Mouse (Mus musculus): ENCODE results near the gene Dnah14.

Dnah14 gene

DNA sequence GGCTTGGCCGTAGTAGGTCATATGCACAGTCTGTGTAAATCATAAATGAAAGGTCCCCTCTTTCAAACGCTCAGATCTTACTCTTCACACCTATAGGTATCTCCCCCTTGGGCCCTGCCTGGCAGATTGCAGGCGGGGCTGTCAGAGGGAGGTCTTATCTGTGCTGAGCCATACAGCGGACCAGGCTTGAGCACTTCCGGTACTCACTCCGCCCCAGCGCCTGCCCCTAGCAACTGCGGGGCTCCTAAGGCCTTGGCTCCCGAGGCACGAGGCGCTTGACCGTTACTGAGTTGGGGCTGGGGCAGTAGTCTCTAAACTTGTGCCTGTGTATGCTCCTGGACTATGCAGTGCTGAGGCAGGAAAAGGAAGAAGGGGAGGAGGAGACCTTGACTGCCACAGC, at the start of gene Dnah14:
Gene Dnah14 (plus strand): TSS at position 238 of the 400 bp plus-strand sequence.
- no peak for DNase-seq (ENCODE audit: low read depth, low spot score)

DNA sequence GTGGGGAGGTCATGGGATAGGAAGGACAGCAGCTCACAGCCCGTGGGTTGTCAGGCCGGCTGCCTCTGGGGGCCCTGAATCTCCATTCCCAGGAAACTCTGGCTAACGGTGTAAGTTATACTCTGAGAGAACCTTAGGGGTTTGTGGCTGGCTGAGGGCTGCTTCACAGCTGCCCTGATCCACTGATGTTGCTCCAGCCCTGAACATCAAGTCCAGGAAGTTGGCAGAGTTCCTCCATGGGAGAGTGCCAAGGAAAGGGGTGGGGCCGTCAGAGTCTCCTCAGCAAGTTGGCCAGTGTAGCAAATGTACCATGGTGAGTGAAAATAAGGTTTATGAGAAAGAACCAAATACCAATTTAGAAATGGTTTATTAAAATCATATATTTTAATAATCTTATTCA, 47.0 kb upstream of the Dnah14 start:
- DNase-seq (ENCODE audit: low read depth, low spot score): no peak

DNA sequence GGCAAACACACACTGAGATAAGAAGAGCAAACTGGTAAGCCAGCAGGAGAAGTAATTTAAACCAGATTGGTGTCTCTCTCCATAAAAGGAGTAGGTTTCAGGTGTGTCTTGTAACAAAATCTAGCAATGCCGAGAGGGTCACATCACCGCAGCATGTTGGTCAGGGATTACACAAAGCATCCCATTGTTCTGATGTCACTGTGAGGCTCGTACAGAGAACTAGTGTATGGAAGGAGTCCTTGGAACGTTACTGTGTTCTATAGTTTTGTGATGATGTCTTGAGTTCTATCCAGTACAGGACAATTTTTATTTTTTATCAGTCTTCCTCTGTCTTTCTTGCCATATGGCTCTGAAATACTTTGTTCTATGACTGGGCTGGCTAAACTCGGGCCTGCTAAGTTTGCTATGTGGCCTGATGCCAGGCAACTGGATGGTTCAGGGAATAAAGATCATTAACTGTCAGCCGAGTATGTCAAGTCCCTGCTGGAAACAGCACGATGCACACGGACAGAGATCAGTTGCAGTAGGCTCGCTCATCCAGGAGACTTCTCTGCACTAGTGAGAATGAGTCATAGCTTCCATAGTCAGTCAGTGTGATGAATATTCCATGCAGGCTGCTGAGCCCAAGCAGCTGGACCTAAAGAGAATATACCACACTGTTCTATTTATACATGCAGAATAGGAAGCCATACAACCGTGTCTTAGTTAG, 41.0 kb upstream of the Dnah14 start:
- DNase-seq (ENCODE audit: low read depth, low spot score): no peak

DNA sequence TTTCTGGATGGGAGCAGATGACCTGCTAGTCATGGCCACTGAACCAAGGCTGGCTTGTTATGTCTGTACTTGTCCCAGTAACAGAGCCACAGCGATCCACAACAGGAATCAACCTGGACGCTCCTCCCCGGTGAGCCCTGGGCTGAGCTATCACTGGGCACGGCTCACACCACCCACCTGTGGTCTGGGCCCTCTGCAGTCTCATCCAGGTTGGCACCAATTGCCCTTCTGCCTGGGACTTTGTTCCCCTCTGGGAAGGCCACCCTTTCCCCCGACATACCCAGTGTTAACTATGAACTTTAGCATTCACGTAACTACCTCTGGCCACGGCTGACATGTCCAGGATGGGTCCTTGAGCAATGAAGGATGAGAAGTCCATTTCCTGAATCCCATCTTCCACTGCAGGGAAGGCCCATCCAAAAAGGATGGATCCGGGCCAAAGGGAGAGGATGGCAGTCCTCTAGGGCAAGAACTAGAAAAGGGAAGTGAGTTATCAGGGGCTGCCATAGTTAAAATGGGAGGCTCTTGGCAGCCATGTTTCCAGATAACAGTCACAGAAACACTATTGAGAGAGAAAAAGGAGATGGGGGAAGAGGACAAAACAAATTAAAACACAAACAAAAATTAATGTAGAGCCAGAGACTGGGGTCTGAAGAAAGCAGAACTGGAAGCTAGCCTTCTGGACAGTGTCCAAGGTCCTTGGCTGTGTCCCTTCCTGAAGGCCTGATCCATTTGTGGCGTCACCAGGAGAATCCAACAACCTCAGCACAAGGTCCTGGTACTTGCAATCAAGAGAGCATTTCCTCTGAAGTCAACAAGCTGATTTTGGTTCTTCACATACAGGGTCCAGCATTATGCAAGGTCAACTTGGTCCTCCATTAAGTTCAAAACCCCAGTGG, 38.5 kb upstream of the Dnah14 start:
- no peak for DNase-seq (ENCODE audit: low read depth, low spot score)

DNA sequence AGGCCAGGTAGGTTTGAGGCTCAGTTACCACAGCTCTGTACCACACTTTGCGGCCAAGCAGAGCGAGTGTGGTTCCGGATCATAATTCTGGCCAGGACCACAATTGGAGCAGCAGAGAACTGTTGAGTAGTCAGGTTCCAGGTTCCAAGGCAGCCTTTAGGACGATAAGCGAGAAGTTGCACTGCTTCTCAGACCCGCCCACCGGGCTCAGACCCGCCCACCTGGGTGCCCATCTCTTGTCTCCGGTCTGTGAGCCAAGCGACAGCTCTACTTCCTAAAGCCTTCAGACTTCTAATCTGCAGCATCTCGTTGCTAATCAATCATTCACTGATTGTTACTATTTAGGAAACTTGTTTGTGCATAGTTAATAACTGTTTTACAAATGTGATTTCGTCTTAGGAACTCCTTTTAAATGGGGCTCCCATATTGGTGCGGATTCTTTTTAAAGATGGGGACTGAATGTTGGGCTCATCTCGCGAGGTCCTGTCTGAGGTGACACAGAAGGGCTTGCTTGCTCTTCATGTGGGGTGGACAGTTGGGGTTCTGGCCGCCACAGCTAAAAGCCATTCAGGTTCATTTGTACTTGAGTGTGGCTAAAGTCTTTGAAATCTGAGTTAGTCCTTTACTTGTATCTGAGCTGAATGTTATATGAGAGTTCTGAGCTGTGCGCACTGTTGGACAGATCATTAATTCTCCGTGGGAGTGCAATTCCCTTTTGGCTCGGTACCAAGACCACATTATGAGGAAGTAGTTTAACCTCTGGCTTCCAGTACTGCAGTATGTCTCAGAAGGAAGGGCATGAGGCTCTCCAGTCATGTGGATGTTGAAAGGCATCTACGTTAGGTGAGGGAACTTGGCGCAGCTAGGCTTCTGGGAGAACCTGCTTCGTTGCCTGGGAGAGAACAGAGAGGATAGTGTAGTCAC, 36.3 kb upstream of the Dnah14 start:
- no peak for DNase-seq (ENCODE audit: low read depth, low spot score)

DNA sequence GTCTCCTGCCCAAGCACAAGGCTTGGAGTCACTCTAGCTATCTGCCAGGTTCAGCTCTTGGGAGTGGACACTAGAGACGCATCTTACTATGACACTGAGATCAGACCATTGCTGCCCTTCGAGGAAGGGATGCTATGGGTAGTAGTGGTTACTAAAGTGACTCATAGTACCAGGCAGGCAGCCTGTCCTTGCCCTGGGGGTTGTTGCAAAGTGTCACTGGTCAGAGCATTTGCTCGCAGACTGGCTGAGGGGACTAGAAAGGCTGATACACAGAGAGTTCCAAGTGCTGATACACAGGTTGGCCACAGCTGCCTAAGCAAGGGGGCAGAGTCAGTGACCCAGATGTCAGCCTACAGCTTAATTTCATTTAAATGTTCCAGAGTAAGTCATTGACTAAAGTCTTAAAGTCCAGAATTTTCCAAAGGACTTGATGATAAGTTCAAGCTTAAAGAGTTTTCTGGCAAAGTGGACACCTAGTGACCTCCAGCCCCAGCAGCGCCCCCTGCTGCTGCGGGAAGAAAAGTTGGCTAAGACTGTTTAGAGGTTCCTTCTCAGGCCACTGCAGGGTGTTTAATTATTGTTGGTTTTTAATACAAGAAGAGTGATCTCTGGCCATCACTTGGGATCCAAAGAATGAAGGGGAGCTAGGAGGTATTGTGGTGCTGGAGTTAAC, 32.5 kb upstream of the Dnah14 start:
- no peak for DNase-seq (ENCODE audit: low read depth, low spot score)

DNA sequence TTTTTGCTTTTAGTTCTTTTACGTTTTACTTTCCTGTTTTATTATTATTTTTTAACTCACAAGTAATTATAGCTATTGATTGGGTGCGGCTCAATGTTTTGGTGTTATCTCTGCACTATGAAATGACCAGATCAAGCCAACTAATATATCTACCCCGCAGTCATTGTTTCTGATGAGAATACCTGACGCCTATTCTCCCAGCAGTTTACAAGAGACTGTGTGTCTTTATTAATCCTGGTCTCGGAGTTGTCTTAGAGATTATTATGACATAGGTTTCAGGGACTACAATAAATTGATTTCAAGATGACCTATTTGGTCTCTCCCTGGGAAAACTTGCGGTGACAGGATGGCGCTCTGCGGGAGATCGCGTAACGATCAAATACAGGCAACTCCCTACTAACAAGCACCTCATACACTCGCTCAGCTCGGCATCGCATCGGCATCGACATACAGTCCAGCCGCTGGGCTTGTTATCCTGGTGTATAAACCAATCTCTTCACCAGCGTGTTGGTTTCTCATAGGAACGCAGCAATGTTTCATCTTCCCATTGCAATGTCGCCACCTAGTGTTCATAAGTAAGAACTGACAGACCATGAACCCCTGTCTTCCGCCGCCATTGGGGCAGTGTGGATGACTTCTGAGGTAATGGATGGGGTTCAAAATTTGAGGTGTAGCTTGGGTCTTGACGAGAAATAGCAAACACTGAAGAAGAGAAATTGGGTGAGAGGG, 31.2 kb upstream of the Dnah14 start:
- peak; percentile 66 for DNase-seq (ENCODE audit: low read depth, low spot score)

DNA sequence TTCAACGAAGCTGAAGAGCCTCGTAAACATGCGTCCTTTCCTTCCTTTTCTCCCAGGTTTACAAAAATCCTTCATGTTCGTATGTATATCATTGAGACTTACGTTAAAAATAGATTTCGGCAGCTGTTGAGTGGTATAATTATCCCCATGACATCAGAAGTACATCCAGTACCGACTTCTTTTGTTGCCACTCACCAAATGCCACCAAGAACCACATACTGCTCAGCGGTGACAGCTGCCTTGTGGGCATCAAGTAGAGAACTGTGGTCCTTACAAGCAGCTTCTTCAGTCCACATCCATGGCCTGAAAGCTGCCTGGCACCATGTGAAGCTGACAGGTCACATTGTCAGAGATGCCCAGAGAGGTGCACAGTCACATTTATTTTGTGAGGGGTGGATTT, 26.4 kb upstream of the Dnah14 start:
- DNase-seq (ENCODE audit: low read depth, low spot score): no peak

DNA sequence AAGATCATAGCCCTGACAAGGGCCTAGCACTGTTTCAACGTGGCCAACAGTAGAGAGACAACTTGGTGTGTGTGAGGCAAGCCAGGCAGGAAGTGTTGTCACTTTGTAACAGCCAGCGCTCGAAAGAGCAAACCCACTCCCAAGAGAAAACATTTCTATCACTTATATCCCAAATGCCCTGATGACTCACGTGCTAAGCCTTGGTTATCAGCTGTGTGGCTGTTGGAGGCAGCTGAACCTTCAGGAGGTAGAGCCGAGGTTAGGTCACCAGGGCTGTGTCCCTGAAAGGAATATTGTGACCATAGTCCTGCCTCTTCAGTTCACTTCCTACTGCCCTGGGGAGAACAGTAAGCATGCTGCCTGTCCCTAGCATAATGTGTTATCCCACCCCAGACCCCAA, 25.5 kb upstream of the Dnah14 start:
- DNase-seq (ENCODE audit: low read depth, low spot score): no peak

DNA sequence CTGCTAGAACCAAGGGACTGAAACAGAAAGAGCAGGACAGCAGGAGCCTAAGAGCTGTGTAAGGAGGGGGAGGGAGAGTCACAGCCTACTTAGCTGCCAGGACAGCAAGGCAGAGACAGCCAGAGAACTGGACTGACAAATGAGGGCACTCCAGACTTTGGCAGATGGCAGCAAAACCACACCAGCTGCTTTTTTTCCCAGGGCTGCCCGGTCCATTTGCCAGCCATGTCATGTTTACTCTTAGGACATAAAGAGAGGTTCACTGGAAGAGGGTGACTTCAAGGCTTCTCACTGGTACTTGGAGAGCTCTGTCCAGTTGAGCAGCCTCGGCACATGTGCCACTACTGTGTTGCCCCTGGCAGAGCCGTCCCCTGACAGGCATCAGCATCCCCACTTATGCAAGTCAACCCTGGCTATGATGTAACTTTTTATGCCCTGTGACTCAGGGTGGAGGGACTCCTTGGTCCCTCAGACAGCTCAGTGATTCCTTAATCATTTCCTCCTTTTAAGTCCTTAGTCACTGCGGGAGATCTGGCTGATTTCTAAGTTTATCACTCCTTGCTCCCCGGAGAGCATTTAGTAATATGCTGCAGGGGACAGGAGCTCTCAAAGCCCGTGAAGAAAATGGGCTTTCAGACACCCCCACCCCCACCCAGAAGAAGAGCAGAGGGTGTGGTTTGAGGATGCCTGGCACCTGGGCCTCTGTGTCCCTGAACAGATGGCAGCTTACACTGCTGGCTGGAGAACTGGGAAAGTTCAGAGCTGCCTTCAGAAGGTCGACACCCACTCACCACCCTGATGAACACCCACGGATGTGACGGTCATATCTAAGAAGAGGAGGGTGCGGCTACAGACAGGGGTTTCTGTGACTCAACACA, 23.6 kb upstream of the Dnah14 start:
- no peak for DNase-seq (ENCODE audit: low read depth, low spot score)

DNA sequence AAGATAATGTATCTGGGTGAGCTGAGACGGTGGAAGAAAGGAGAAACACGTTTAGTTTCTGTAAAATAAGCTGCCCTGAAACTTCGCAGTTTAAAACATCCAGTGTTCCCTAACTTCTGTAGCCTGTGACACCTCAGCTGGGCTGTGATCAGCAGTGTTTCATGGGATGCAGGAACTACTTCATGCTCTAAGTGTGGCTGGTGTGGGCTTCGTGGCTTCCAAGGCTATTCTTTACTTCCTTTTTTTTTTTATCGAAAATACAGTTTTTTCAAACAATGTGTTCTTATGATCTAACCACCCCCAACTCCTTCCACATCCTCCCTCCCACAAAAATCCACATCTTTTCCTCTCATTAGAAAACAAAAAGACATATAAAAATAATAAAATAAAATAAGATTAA, 20.9 kb upstream of the Dnah14 start:
- DNase-seq (ENCODE audit: low read depth, low spot score): no peak

DNA sequence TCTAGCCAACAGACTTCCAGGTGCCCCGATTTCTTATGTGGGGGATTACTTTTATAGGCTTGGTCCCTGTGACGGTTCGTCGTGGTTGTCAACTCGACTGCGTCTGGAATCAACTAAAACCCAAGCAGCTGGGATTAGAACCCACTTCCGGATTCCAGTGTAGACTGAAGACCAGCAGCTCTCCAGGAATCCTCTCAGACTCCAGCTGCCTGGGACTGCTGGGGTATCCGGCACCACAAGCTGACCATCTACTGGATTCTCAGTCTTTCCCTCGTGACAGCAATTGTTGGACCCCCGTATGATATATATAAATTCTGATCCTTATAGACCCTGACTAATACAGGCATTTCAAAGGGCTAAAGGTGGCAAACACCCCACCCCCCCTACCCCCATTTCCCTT, 16.7 kb upstream of the Dnah14 start:
- DNase-seq (ENCODE audit: low read depth, low spot score): no peak

DNA sequence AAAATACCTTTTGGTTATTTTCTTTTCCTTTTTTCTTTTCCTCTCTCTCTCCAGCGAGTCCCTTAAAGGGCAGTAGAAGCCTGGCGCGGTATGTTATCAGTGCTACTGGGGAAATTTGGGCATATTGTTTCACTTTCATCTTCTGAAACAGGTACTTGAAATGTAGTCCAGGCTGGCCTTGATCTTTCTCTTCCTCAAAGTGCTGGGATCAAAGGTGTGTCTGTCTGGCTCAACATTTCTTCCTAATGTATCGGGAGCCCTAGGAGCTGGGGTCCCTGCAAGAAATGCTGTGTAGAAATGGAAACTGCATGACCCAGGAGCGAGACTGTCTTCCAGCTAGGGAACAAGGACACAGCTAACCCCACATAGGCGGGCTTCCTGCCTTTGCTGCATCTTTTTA, 16.0 kb upstream of the Dnah14 start:
- no peak for DNase-seq (ENCODE audit: low read depth, low spot score)

DNA sequence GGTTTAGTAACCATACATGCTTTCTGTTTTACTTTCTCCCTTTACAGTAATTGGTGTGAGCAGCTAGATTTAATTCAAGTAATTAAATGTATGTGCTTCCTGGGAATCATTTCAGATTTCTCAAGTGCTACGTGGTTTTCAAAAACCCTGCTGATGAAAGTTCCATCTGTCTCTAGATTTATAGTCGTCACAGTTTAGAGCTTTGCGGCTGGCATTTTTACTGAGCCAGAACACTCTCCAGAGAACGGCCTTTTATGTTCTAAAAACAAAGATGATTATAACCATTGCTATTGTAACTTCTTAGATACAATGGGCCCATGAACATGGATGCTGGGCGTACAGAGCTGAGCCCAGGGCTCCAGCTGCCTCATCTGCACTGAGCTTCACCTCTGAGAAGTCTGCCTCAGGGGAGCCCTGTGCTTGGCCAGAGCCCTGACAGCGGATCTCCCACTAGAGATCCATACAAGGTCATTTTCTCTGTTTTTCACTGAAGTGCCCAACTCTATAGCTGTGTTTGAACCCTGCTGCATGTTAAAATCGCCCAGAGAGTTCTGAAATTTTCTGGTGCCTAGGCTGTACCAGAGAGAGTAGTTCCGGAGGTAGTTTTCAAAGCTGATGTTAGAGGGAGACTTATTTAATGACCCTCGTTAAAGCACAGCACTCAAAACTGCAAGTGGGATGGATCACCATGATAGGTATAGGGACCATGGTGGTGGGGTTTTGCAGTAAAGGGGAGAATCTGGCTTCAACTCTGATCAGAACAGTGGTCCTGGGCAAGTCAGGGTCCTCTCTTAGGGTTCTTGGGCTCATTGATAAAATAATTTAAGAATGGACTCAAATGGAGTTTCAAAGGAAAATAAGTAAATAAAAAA, 15.2 kb upstream of the Dnah14 start:
- no peak for DNase-seq (ENCODE audit: low read depth, low spot score)

DNA sequence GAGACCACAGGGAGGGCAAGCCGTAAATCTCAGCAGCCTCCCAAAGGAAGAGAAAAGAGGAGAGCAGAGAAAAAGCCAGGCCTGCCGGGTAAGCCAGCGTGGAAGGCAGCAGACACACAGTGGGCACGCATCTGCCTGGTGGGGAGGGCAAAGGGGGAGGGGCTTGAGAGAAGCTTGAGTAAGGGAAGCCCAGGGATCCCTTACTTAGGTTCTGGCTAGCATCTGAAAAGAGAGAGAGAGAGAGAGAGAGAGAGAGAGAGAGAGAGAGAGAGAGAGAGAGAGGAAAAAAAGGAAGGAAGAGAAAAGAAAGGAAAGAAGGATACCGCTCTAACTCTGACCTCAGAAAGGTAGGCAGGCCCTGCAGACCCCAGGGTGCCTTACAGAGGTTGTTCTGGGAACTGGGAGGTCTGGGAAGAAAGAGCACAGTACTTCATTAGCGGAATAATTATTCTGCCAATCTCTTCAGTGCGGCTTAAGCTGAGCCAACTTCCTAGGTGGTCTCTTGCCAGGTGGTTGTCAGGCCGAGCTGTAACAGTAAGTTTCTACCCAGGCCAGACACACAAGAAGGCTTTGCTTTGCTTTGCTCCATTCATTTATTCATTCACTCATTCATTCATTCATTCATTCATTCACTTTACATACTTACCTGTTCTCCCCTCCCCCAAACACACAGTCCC, 14.5 kb upstream of the Dnah14 start:
- DNase-seq (ENCODE audit: low read depth, low spot score): no peak

DNA sequence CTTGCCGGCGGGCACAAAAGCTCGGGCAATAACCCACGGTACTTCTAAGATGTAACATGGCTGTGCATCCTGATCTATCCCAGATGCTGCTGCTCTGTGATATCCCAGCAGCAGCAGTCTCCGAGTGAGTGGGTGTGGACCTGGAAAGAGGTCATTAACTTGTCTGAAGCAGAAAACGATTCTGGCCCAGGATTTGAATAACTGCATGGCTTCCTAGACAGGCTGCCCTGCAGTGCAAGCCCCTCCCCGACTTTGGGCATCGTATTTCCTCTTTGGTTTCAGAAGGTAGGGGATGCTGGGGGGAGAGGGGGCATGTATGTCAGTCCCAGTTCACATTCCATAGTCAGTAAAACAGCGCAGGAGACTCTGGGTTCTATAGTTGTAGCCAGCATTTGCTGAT, 6.9 kb upstream of the Dnah14 start:
- no peak for DNase-seq (ENCODE audit: low read depth, low spot score)

DNA sequence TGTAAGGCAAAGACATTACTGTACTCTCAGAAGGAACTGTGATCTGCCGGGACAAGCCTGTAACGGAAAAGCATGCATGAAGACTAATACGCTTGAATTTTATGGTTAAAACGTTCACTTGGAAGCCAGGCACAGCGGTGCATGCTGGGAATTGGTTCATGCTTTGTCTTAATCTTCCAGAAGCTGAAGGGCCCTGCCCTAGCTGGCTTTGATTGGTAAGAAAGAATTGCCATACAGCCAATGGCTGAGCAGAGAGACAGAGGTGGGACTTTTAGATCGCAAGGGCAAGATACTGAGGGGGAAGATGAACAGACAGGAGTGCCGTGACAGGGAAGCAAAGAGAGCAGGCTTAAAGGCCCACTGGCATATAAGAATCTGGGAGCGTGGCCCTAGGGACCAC, 6.8 kb downstream of the Dnah14 start:
- DNase-seq (ENCODE audit: low read depth, low spot score): no peak

DNA sequence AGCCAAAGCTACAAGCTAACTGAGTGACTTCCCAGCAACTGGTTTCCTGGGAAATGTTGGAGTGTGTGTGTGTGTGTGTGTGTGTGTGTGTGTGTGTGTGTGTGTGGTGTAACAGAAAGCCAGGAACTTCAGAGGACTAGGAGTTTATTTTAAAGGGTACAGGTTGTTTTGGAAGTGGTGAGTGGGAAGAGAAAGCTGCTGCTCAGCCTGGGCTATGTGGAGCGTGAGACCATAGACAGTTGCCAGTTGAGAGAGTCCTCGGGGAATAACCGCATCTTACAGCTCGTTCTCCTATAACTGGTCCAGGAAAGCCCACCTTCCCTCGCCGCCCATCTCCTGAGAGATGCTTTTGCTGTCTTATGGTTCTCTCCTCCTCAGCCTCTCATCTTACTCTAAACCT, 12.8 kb downstream of the Dnah14 start:
- DNase-seq (ENCODE audit: low read depth, low spot score): no peak

All from retina, postnatal 7 days (tissue).